Mouse (Mus musculus): ENCODE results near the gene Esrrg. TPM values are rescaled to one million over a fixed set of nuclear protein-coding genes. Genes with fewer than 3 reads are reported as not detected.

Gene Esrrg
- polyA plus RNA-seq, 1 experiment from 2014 or later, result 22.4 TPM

DNA sequence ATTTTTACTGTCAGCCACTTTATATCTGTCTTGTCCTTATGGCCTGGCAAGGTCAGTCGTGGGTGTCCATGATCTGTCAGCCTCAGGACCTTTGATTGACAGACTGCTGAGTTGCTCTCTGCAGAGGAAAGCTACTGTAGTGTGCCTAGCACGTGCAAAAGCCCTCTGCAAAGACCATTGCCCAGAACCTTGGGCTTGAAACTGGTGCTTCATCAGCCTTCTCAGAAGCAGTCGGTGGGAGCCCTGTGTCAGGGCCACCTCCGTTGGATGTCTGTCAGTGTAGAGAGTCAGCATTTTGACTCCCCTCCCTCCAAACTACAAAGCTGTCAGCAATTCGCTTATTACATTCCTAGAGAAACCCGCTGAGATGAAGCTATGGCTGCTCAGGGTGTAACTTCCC lies 227.8 kb downstream of the Esrrg start:
- H3K27ac ChIP-seq, result peak overlapping the region; percentile 89

DNA sequence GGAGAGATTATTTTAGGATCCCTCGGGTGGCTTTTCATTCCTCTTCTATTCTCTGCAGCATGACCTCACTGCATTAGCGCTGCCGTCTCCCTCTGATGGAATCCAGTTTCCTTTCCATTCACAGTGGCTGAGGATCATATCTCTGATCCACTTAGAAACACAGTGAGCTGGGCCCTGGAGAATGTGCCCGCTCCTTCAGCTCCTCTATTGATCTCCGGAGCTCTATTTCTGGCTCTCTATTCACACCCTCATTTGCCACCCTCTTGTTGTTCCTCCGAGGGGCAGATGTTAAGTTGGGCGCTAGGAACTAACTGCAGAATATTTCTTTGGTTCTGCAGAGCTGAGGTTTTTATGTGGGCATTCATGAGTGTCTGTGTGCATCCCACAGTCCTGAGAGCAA lies 228.3 kb downstream of the Esrrg start:
- Histone ChIP-seq H3K27me3 (ENCODE audit: insufficient read depth, poor library complexity, severe bottlenecking) (no peaks in the 10 kb centered on the region), H3K9me3 (no peaks in the 10 kb centered on the region), H3K4me3 (peak overlapping the region; percentile 27; the same call in 1 of the 2 replicates), H3K36me3 (no peaks in the 10 kb centered on the region), H3K27ac (peak overlapping the region; percentile 89), H3K4me1 (peaks cover 29% of the 10 kb centered on the region)
- 8% methylated on average over 7 of the region's 7 CpGs for WGBS
- peak; percentile 91 for DNase-seq (ENCODE audit: low spot score)

More for the DNA sequence above, 227.8 kb downstream of the Esrrg start:
- H3K4me1 ChIP-seq, result peaks cover 24% of the 10 kb centered on the region
- 17% methylated on average over 6 of the region's 6 CpGs for WGBS
- no peaks in the 10 kb centered on the region for H3K9me3 ChIP-seq
- H3K36me3 ChIP-seq, result no peaks in the 10 kb centered on the region
- H3K27me3 ChIP-seq (ENCODE audit: insufficient read depth, poor library complexity, severe bottlenecking), result no peaks in the 10 kb centered on the region
- no peak for DNase-seq (ENCODE audit: low spot score)
- peak overlapping the region; percentile 27; the same call in 1 of the 2 replicates for H3K4me3 ChIP-seq

DNA sequence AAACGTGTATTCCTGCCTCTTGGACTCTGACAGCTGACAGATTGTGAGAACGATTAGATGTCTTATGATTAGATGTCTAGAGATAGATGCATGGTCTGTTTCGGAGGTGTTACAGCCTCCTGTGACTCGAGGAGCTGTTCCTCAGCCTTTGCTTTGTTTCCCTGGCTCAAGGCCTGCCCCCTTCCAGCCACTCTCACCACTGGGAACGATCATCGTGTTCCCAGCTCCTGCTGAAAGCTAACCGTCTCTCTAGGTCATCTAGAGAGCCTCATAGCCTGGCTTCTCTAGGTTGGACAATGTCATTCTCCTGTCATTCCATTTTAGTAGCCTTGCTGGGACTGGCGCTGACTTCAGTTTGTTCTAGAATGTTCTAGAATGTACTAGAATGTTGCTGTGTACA lies 233.0 kb downstream of the Esrrg start:
- Histone ChIP-seq H3K27ac (peak overlapping the region; percentile 65), H3K36me3 (no peaks in the 10 kb centered on the region), H3K4me1 (peaks cover 29% of the 10 kb centered on the region), H3K4me3 (no peak overlapping the region), H3K27me3 (ENCODE audit: insufficient read depth, poor library complexity, severe bottlenecking) (no peaks in the 10 kb centered on the region), H3K9me3 (no peaks in the 10 kb centered on the region)
- 68% methylated on average over 8 of the region's 8 CpGs for WGBS
- no peak for DNase-seq (ENCODE audit: low spot score)

DNA sequence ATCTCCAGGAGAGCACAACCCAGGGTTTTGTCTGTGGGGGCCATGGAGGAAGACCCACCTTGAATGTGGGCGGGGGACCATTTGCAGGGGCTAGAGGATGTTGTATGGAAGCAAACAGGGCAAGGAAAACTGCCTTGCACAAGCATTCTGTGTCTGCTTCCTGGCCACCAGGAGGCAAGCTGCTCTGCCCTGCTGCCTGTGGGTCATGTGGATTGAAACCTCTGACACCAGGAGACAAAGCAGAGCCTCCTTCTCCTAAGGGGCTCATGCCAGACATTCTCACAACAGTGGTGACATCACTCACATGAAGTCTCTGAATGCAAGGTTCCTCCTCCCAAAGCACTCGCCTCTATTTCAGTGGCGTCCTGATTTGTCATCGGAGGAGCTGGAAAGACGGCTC lies 234.1 kb downstream of the Esrrg start:
- H3K4me1 ChIP-seq, result peaks cover 28% of the 10 kb centered on the region
- no peaks in the 10 kb centered on the region for H3K9me3 ChIP-seq
- H3K27ac ChIP-seq, result peak overlapping the region; percentile 65
- no peaks in the 10 kb centered on the region for H3K36me3 ChIP-seq
- no peaks in the 10 kb centered on the region for H3K27me3 ChIP-seq (ENCODE audit: insufficient read depth, poor library complexity, severe bottlenecking)
- 54% methylated on average over 5 of the region's 5 CpGs for WGBS
- H3K4me3 ChIP-seq, result no peak overlapping the region
- DNase-seq (ENCODE audit: low spot score), result peak; percentile 80

DNA sequence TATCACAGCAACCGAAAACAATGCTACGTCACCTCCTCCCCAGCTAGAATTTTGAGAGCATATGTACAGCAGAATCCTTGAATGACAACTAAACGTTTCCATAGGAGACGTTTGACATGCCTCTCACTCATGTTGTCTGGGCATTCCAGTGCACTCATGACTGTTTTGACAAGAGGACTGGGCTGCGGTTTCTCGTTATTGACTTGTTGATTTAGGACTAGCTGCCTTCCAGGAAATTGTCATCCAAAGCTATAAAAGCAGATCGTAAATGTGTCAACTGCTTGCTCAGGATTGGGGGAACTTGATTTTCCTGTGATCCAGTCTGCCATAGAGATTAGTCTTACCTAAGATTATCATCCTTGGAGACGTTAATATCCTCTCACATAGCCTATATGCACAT lies 245.6 kb downstream of the Esrrg start:
- no peak for DNase-seq (ENCODE audit: low spot score)
- no peaks in the 10 kb centered on the region for H3K27me3 ChIP-seq (ENCODE audit: insufficient read depth, poor library complexity, severe bottlenecking)
- H3K4me3 ChIP-seq, result no peak overlapping the region
- H3K36me3 ChIP-seq, result no peaks in the 10 kb centered on the region
- 72% methylated on average over 8 of the region's 8 CpGs for WGBS
- H3K4me1 ChIP-seq, result no peaks in the 10 kb centered on the region
- no peaks in the 10 kb centered on the region for H3K9me3 ChIP-seq
- H3K27ac ChIP-seq, result no peak overlapping the region

DNA sequence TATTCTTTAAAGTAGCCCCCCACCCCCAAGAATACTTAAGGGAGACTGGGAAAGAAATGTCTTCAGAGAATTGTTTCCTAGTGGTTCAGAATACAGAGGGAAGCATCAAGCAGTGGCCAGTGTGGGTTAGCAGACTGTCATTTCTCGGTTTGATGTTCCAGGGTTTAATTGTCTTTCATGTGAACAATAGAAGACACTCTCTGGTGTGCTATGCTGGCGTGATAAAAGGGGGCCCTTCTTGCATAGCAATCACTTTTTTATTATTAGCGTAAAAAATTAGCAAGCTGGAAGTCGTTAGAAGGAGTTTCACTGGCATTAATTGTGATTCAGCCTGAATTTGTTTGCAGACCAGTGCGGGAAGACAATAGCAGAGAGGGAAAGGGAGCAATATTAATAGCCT lies 253.7 kb downstream of the Esrrg start:
- Histone ChIP-seq H3K4me1 (peaks cover 3% of the 10 kb centered on the region; the same call in 1 of the 2 replicates), H3K9me3 (no peaks in the 10 kb centered on the region), H3K4me3 (no peak overlapping the region), H3K27ac (no peak overlapping the region), H3K27me3 (ENCODE audit: insufficient read depth, poor library complexity, severe bottlenecking) (no peaks in the 10 kb centered on the region), H3K36me3 (no peaks in the 10 kb centered on the region)
- WGBS, result 83% methylated on average over 5 of the region's 5 CpGs
- no peak for DNase-seq (ENCODE audit: low spot score)

DNA sequence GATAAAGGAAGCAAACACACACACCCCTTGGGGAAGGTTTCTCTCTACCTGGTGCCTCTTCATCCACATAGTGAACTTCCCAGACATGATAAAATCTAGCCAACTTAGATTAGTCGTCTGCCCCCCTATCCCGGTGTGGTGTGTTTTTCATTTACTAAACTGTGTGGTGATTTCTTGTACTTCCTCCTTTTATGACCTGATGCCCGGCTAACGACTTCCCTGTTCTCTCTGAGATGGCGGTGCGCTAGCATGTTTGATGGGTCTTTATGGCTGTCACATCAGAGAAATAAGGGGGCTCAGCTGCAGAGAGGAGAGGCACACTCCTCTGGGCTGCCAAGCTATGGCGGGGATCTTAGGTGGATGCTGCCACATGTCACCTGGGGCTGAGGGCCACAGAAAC lies 259.8 kb downstream of the Esrrg start:
- Histone ChIP-seq H3K4me3 (no peak overlapping the region), H3K27me3 (ENCODE audit: insufficient read depth, poor library complexity, severe bottlenecking) (no peaks in the 10 kb centered on the region), H3K36me3 (no peaks in the 10 kb centered on the region), H3K4me1 (peaks cover 26% of the 10 kb centered on the region), H3K27ac (no peak overlapping the region), H3K9me3 (no peaks in the 10 kb centered on the region)
- 82% methylated on average over 7 of the region's 7 CpGs for WGBS
- no peak for DNase-seq (ENCODE audit: low spot score)

DNA sequence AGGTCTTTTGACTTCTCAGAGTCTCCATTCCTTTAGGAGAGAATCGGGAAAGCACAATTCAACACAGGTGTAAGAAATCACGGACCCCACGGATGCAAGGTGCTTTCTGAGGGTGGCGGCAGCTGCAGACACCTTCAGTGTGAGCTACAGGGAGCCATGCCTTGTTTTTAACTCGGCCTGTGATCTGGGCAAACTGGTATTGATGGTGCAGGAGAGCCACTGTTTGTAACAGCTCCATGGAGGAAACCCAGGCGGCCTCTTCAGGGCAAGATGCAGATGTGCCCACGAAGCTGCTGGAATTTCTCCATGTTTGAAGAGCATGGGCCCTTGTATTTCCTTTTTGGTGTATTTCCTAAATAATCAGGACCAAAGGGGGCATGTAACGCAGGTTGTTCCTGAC lies 263.6 kb downstream of the Esrrg start:
- peaks cover 44% of the 10 kb centered on the region for H3K4me1 ChIP-seq
- 49% methylated on average over 8 of the region's 8 CpGs for WGBS
- H3K9me3 ChIP-seq, result no peaks in the 10 kb centered on the region
- H3K36me3 ChIP-seq, result no peaks in the 10 kb centered on the region
- no peaks in the 10 kb centered on the region for H3K27me3 ChIP-seq (ENCODE audit: insufficient read depth, poor library complexity, severe bottlenecking)
- DNase-seq (ENCODE audit: low spot score), result no peak
- H3K27ac ChIP-seq, result peak overlapping the region; percentile 71
- H3K4me3 ChIP-seq, result no peak overlapping the region

DNA sequence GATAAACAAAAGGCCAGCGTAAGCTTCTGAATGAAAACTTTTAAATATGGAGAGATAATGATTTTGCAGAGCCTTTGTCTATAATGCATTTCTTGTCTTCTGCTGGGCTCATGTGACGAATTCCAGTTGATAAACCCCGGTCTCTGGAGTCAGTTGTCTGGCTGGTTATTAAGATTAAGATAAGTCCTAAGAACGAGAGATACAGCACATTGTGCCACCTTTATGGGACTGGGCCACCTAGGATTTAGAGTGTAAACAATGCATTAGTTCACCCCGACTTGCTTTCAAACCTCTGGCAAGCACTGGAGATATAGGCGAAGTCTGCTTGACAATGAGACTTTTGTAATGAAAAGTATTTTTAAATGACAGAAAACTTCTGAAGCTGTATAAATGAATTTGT lies 264.2 kb downstream of the Esrrg start:
- WGBS, result 19% methylated on average over 6 of the region's 6 CpGs
- H3K4me3 ChIP-seq, result no peak overlapping the region

DNA sequence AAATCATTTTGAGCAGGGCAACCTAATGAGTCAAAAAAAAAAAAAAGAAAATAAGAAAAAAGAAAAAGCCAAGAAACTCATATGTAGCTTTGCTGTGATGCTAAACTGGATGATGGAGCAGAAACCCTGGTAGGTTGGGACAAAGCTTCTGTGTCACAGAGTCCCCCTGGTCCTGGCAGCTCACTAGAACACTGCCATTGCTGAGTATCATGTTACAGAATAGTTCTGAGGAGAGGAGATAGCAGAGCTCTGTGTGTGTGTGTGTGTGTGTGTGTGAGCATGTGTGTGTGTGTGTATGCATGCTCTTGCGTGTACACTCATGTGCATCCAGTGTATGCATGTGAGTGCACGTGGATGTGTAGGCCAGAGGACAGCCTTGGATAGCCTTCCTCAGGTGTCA lies 265.2 kb downstream of the Esrrg start:
- DNase-seq (ENCODE audit: low spot score), result no peak
- H3K4me1 ChIP-seq, result peaks cover 54% of the 10 kb centered on the region

More for the DNA sequence above, 264.2 kb downstream of the Esrrg start:
- DNase-seq (ENCODE audit: low spot score), result no peak
- Histone ChIP-seq H3K4me1 (peaks cover 49% of the 10 kb centered on the region), H3K27ac (peak overlapping the region; percentile 71; the same call in 1 of the 2 replicates), H3K27me3 (ENCODE audit: insufficient read depth, poor library complexity, severe bottlenecking) (no peaks in the 10 kb centered on the region), H3K9me3 (no peaks in the 10 kb centered on the region), H3K36me3 (no peaks in the 10 kb centered on the region)

DNA sequence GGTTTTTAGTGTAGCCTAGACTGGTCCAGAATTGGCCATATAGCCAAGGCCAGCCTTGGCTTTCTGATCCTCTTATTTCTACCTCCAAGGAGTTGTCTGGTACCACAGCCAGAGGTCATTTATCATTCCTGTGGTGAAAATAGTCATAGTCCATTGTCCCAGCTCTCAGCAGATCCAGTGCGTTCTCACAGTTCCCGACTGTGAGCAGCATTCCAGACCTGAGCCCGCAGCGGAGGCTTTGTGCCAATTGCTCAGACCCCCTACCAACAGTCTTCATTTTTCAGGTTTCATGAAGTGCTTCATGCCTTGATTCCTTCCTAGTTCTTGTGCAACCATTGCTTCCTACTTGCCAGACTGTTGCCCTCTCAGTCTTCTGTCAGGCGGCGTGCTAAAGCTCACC lies 278.7 kb downstream of the Esrrg start:
- whole genome bisulfite sequencing, result 88% methylated on average over 6 of the region's 6 CpGs
- Histone ChIP-seq H3K9me3 (no peaks in the 10 kb centered on the region), H3K36me3 (no peaks in the 10 kb centered on the region), H3K27me3 (ENCODE audit: insufficient read depth, poor library complexity, severe bottlenecking) (no peaks in the 10 kb centered on the region), H3K4me3 (no peak overlapping the region), H3K4me1 (peaks cover 19% of the 10 kb centered on the region; the same call in 1 of the 2 replicates), H3K27ac (no peak overlapping the region)
- DNase-seq (ENCODE audit: low spot score), result no peak

More for the DNA sequence above, 265.2 kb downstream of the Esrrg start:
- Histone ChIP-seq H3K4me3 (no peak overlapping the region), H3K27ac (peak overlapping the region; percentile 53; the same call in 1 of the 2 replicates), H3K36me3 (no peaks in the 10 kb centered on the region), H3K27me3 (ENCODE audit: insufficient read depth, poor library complexity, severe bottlenecking) (no peaks in the 10 kb centered on the region), H3K9me3 (no peaks in the 10 kb centered on the region)
- WGBS, result 61% methylated on average over 2 of the region's 2 CpGs

DNA sequence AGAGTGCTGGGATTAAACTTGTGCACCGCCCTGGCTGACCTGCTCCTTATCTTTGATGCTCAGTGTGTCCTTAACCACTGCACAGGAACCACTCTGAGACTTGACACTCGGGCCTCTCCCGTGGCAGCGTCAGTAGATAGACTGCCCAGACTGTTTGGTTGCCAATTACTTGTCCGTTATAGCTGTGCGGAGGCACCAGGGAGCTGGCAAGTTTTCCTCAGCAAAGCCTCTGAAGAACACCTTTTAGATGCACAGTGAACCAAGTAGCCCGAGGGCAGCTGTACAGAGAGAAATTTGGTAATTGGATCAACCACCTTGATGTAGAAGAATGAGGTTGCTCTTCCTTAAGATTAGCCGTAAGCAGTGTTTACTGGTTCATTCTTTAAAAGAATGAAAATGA lies 279.6 kb downstream of the Esrrg start:
- Histone ChIP-seq H3K4me1 (peaks cover 18% of the 10 kb centered on the region; the same call in 1 of the 2 replicates), H3K9me3 (no peaks in the 10 kb centered on the region), H3K27ac (no peak overlapping the region), H3K27me3 (ENCODE audit: insufficient read depth, poor library complexity, severe bottlenecking) (no peaks in the 10 kb centered on the region), H3K36me3 (no peaks in the 10 kb centered on the region), H3K4me3 (no peak overlapping the region)
- WGBS, result 52% methylated on average over 8 of the region's 8 CpGs
- no peak for DNase-seq (ENCODE audit: low spot score)

DNA sequence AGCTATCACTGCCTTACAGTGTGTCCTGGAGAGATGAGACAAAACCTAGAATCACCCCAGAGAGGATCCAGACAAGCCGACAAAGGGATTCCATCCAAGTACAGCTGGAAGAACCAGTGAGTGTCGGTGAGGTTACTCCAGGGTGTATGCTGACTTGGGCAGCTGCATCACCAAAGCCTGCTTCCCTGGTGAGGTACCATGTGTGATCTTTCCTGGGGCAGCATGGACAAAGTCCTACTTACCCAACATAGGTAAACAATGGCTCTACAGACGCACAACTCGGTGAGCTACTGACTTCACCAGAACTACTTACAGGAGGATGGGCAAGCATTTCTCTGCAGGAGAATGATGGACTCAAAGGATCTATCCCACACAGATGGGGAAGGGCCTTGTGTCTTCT lies 280.5 kb downstream of the Esrrg start:
- H3K36me3 ChIP-seq, result no peaks in the 10 kb centered on the region
- H3K27me3 ChIP-seq (ENCODE audit: insufficient read depth, poor library complexity, severe bottlenecking), result no peaks in the 10 kb centered on the region
- H3K4me3 ChIP-seq, result no peak overlapping the region
- peaks cover 15% of the 10 kb centered on the region; the same call in 1 of the 2 replicates for H3K4me1 ChIP-seq
- H3K27ac ChIP-seq, result no peak overlapping the region
- H3K9me3 ChIP-seq, result no peaks in the 10 kb centered on the region
- WGBS, result 90% methylated on average over 4 of the region's 4 CpGs
- DNase-seq (ENCODE audit: low spot score), result no peak

DNA sequence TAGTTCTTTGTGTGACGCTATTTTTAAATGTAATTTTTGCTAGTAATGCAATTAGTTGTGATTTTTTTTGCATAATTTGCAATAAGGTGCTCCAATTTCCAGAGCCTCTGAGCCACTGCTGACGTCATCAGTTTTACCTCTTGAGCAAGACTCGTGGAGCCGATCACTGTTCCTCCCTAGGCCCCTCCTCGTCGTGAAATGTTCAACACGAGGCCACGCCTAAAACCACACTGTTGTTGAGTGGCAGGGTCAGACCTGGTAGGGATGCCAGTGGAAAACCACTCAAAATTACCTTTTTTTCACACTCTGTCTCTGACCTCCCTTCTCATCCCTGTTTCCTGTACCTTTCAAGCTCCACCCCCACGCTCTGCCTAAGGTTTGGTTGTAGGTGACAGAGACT lies 282.7 kb downstream of the Esrrg start:
- H3K27me3 ChIP-seq (ENCODE audit: insufficient read depth, poor library complexity, severe bottlenecking), result no peaks in the 10 kb centered on the region
- 87% methylated on average over 9 of the region's 9 CpGs for WGBS

More for the DNA sequence above, 282.7 kb downstream of the Esrrg start:
- no peak for DNase-seq (ENCODE audit: low spot score)
- no peak overlapping the region for H3K27ac ChIP-seq
- peaks cover 17% of the 10 kb centered on the region for H3K4me1 ChIP-seq
- H3K4me3 ChIP-seq, result no peak overlapping the region
- no peaks in the 10 kb centered on the region for H3K9me3 ChIP-seq
- H3K36me3 ChIP-seq, result no peaks in the 10 kb centered on the region
